Mouse (Mus musculus): Measurements from ENCODE around the gene Wee1.
"Not testable (repeated sequence)": the region's sequence is repeated elsewhere in the genome, so short reads cannot be mapped to it uniquely, and the experiment has no call there.

Gene Wee1

GRCm38 (mm10) chr7:110122565-110123422, 948 bp downstream of the Wee1 start:
- DNase-seq (ENCODE audit: low spot score): peak; percentile 57

- no peak for DNase-seq (ENCODE audit: low spot score)
Observed at GRCm38 (mm10) chr7:110123844-110124555, 2.2 kb downstream of the Wee1 start.

GRCm38 (mm10) chr7:110128566-110128965, 6.7 kb downstream of the Wee1 start:
- no peak for DNase-seq (ENCODE audit: low spot score)

GRCm38 (mm10) chr7:110132272-110132671, 10.4 kb downstream of the Wee1 start:
- DNase-seq (ENCODE audit: low spot score): not testable (repeated sequence)

- DNase-seq (ENCODE audit: low spot score): no peak
Observed at GRCm38 (mm10) chr7:110133988-110134387, 12.1 kb downstream of the Wee1 start.

- DNase-seq (ENCODE audit: low spot score): no peak
Observed at GRCm38 (mm10) chr7:110138538-110138937, 16.7 kb downstream of the Wee1 start.

- DNase-seq (ENCODE audit: low spot score): no peak
Observed at GRCm38 (mm10) chr7:110143863-110144262, 22.0 kb downstream of the Wee1 start.

- no peak for DNase-seq (ENCODE audit: low spot score)
Observed at GRCm38 (mm10) chr7:110152891-110153290, 31.0 kb downstream of the Wee1 start.

- no peak for DNase-seq (ENCODE audit: low spot score)
Observed at GRCm38 (mm10) chr7:110156712-110157260, 34.9 kb downstream of the Wee1 start.

- peak; percentile 21 for DNase-seq (ENCODE audit: low spot score)
Observed at GRCm38 (mm10) chr7:110157261-110157910, 35.5 kb downstream of the Wee1 start.

GRCm38 (mm10) chr7:110158073-110158472, 36.2 kb downstream of the Wee1 start:
- no peak for DNase-seq (ENCODE audit: low spot score)

- not testable (repeated sequence) for DNase-seq (ENCODE audit: low spot score)
Observed at GRCm38 (mm10) chr7:110160109-110160508, 38.3 kb downstream of the Wee1 start.

- peak; percentile 35 for DNase-seq (ENCODE audit: low spot score)
Observed at GRCm38 (mm10) chr7:110160601-110161000, 38.8 kb downstream of the Wee1 start.

GRCm38 (mm10) chr7:110163024-110163423, 41.2 kb downstream of the Wee1 start:
- no peak for DNase-seq (ENCODE audit: low spot score)

- peak; percentile 92 for DNase-seq (ENCODE audit: low spot score)
Observed at GRCm38 (mm10) chr7:110164103-110164681, 42.3 kb downstream of the Wee1 start.

- peak; percentile 98 for DNase-seq (ENCODE audit: low spot score)
Observed at GRCm38 (mm10) chr7:110164712-110165122, 42.9 kb downstream of the Wee1 start.

- DNase-seq (ENCODE audit: low spot score): no peak
Observed at GRCm38 (mm10) chr7:110166233-110166632, 44.4 kb downstream of the Wee1 start.

- no peak for DNase-seq (ENCODE audit: low spot score)
Observed at GRCm38 (mm10) chr7:110179208-110179607, 57.4 kb downstream of the Wee1 start.

- DNase-seq (ENCODE audit: low spot score): no peak
Observed at GRCm38 (mm10) chr7:110180613-110181012, 58.8 kb downstream of the Wee1 start.

GRCm38 (mm10) chr7:110181446-110181845, 59.6 kb downstream of the Wee1 start:
- no peak for DNase-seq (ENCODE audit: low spot score)

- DNase-seq (ENCODE audit: low spot score): no peak
Observed at GRCm38 (mm10) chr7:110184608-110185007, 62.8 kb downstream of the Wee1 start.

GRCm38 (mm10) chr7:110189951-110190350, 68.1 kb downstream of the Wee1 start:
- no peak for DNase-seq (ENCODE audit: low spot score)

Data from embryo, embryonic 10 days (tissue).